Mouse (Mus musculus) adrenal gland (tissue): ENCODE results near the gene Hibadh.
"Not testable (repeated sequence)": the region's sequence is repeated elsewhere in the genome, so short reads cannot be mapped to it uniquely, and the experiment has no call there.

Experiments used
- intact Hi-C: fragments of 180-260 bp; cut with DNase I; formaldehyde crosslinking; loops from one replicate; pipeline ENCODE4 v1.15.1; 2025
- long read RNA-seq, 2 experiments: library from polyadenylated mRNA; unstranded; transcript quantifications; one replicate each; pipeline ENCODE4 v2.0.0; 2020; ENCODE audit warnings: borderline replicate concordance in 1 of 2; ENCODE audit not compliant: insufficient replicate concordance in 1 of 2

The Hibadh gene
- long read RNA-seq, experiment 1, transcript Hibadh-201 (8 exons, 1,825 nt): major isoform, 143 of 168 reads
- long read RNA-seq, experiment 1, partial matches to known transcripts: 13 of 168 reads
- long read RNA-seq, experiment 1, other reads (novel, unspliced or antisense): 12 of 168 reads
- long read RNA-seq, experiment 2, transcript Hibadh-201 (8 exons, 1,825 nt): major isoform, 114 of 133 reads
- long read RNA-seq, experiment 2, partial matches to known transcripts: 10 of 133 reads
- long read RNA-seq, experiment 2, other reads (novel, unspliced or antisense): 9 of 133 reads

- intact Hi-C loops: no loop called here
Observed at GRCm38 (mm10) chr6:52640224-52640712, at the start of gene Hibadh. TSS of gene Hibadh (minus strand) at chr6:52640389.

GRCm38 (mm10) chr6:52686901-52687500 is 46.8 kb upstream of the Hibadh start:
- intact Hi-C loops: no loop called here

GRCm38 (mm10) chr6:52682607-52683006 is 42.4 kb upstream of the Hibadh start:
- intact Hi-C loops: no loop called here

- intact Hi-C loops: no loop called here
Observed at GRCm38 (mm10) chr6:52681847-52682485, 41.8 kb upstream of the Hibadh start.

- intact Hi-C loops: no loop called here
Observed at GRCm38 (mm10) chr6:52680458-52681032, 40.4 kb upstream of the Hibadh start.

- intact Hi-C loops: no loop called here
Observed at GRCm38 (mm10) chr6:52679565-52679964, 39.4 kb upstream of the Hibadh start.

GRCm38 (mm10) chr6:52677534-52677933 is 37.3 kb upstream of the Hibadh start:
- intact Hi-C loops: not testable (repeated sequence)

- intact Hi-C loops: no loop called here
Observed at GRCm38 (mm10) chr6:52675222-52675921, 35.2 kb upstream of the Hibadh start.

- intact Hi-C loops: no loop called here
Observed at GRCm38 (mm10) chr6:52674541-52674940, 34.4 kb upstream of the Hibadh start.

GRCm38 (mm10) chr6:52673706-52674105 is 33.5 kb upstream of the Hibadh start:
- intact Hi-C loops: no loop called here

GRCm38 (mm10) chr6:52672539-52672938 is 32.4 kb upstream of the Hibadh start:
- intact Hi-C loops: no loop called here

- intact Hi-C loops: no loop called here
Observed at GRCm38 (mm10) chr6:52671791-52672190, 31.6 kb upstream of the Hibadh start.

- intact Hi-C loops: loop anchor here (10.0 kb wide), 1 partner anchor 245 kb away; no protein-coding TSS in a partner anchor
Observed at GRCm38 (mm10) chr6:52669878-52670277, 29.7 kb upstream of the Hibadh start.

- intact Hi-C loops: loop anchor here (10.0 kb wide), 1 partner anchor 247 kb away; no protein-coding TSS in a partner anchor
Observed at GRCm38 (mm10) chr6:52667641-52668040, 27.5 kb upstream of the Hibadh start.

GRCm38 (mm10) chr6:52663021-52663420 is 22.8 kb upstream of the Hibadh start:
- intact Hi-C loops: loop anchor here (1.0 to 10.0 kb wide), 3 partner anchors 59 to 252 kb away; no protein-coding TSS in a partner anchor

- intact Hi-C loops: no loop called here
Observed at GRCm38 (mm10) chr6:52655266-52655665, 15.1 kb upstream of the Hibadh start.

- intact Hi-C loops: no loop called here
Observed at GRCm38 (mm10) chr6:52648806-52649205, 8.6 kb upstream of the Hibadh start.

- intact Hi-C loops: no loop called here
Observed at GRCm38 (mm10) chr6:52648031-52648430, 7.8 kb upstream of the Hibadh start.

- intact Hi-C loops: no loop called here
Observed at GRCm38 (mm10) chr6:52645926-52646325, 5.7 kb upstream of the Hibadh start.

- intact Hi-C loops: no loop called here
Observed at GRCm38 (mm10) chr6:52642152-52642551, 2.0 kb upstream of the Hibadh start.

- intact Hi-C loops: no loop called here
Observed at GRCm38 (mm10) chr6:52641076-52641475, 887 bp upstream of the Hibadh start.
